Mouse (Mus musculus) liver, embryonic 14.5 days (tissue): ENCODE measurements at regions not wholly inside any gene's neighbourhood (a gene's known extent, or its start where the extent isn't known, plus 50 kb on each side); places are given as distances from the start of the nearest gene placed in this dataset.

Experiments
- CTCF ChIP-seq: IDR thresholded peaks from 2 replicates; pipeline ENCODE4 v1.5.1; 2016; ENCODE audit warnings: antibody characterized with exemption, low read depth, control low read depth
- EP300 ChIP-seq: IDR thresholded peaks from 2 replicates; pipeline ENCODE4 v1.6.1; 2016; ENCODE audit warnings: antibody characterized with exemption, low read depth

- TF ChIP-seq CTCF (no peak), EP300 (no peak)
Observed at GRCm38 (mm10) chr12:32545466-32545865, 167.0 kb downstream of the Ccdc71l start.
